Mouse (Mus musculus): ENCODE data around the gene Rgs3.

- no peak for TF ChIP-seq GATA1 (IDR thresholded peaks at IDR 0.05; ENCODE audit: borderline replicate concordance, low read length)
- no peak for TF ChIP-seq FLI1 (IDR thresholded peaks at IDR 0.05; ENCODE audit: low read length)
Observed at GRCm38 (mm10) chr4:62617856-62618440, 58.3 kb downstream of the Rgs3 start.
